Mouse (Mus musculus): ENCODE results near the gene Tarsl2. TPM values are rescaled to one million over a fixed set of nuclear protein-coding genes. Genes with fewer than 3 reads are reported as not detected.

Tarsl2 gene
- polyA plus RNA-seq, 1 experiment, result 3.3 TPM

DNA sequence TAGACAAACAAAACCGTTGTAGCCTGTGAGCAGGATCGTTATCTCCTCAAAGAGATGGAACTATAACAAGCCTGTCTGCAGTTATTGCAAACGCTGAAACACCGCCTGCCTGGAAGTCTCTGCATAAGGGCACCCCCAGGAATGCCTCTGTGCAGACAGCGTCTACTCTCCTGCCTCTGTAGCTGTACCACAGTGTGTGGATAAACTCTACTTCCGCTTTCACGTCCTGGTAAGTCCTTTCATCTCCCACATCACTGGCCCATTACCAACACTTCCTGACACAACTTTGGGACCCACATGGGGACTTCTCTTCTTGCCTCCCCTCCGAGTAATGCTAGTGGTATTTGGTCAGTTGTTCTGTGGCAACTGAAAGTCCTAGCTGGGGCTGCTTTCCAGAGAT is 34.0 kb upstream of the Tarsl2 start:
- Histone ChIP-seq H3K4me3 (no peak overlapping the region), H3ac (ENCODE audit: control insufficient read depth, insufficient read length) (no peak overlapping the region), H3K36me3 (ENCODE audit: control insufficient read depth, insufficient read depth) (no peaks in the 10 kb centered on the region), H3K4me2 (ENCODE audit: low read depth) (no peak overlapping the region), H3K27me3 (ENCODE audit: control insufficient read depth, insufficient read depth, insufficient read length) (peaks cover 12% of the 10 kb centered on the region), H3K79me2 (ENCODE audit: control insufficient read depth, insufficient read depth) (no peaks in the 10 kb centered on the region)
- TF ChIP-seq MYOD1 (IDR thresholded peaks at IDR 0.05; ENCODE audit: control insufficient read depth in 1 of 3, insufficient read length in 2 of 3, low read depth in 2 of 3), result no peak

DNA sequence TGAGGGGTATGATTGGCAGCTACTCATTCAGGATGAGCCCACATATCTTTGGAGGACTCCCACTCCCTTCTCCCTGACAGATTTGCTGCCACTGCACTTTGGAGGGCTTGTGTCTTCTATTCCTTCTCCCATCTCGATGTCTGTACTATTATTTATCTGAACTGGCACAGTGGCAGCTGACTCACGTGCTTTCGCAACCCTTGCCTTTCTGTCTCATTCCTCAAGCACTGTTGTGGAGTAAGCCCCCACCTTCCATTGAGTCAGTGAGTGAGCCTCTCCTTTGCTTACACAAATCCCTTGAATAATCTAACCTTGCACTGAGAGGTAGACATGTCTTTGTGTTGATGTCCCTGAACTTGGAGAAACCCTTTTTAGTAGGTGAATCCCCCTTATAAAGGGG is 33.4 kb upstream of the Tarsl2 start:
- no peak overlapping the region for H3K4me2 ChIP-seq (ENCODE audit: low read depth)
- H3K79me2 ChIP-seq (ENCODE audit: control insufficient read depth, insufficient read depth), result no peaks in the 10 kb centered on the region
- TF ChIP-seq MAX (IDR thresholded peaks at IDR 0.05; ENCODE audit: low read depth) (no peak), REST (IDR thresholded peaks at IDR 0.05; ENCODE audit: insufficient read depth, insufficient read length) (no peak), CEBPB (IDR thresholded peaks at IDR 0.05; ENCODE audit: insufficient read depth, poor library complexity, severe bottlenecking) (no peak), MYOG (IDR thresholded peaks at IDR 0.05; ENCODE audit: control insufficient read depth in 1 of 3, insufficient read depth in 1 of 3, insufficient read length in 2 of 3, low read depth in 2 of 3) (no peak), SRF (IDR thresholded peaks at IDR 0.05; ENCODE audit: control insufficient read depth, insufficient read length, low read depth) (no peak), TCF3 (IDR thresholded peaks at IDR 0.05; ENCODE audit: insufficient read length, low read depth) (no peak), E2F4 (IDR thresholded peaks at IDR 0.05; ENCODE audit: insufficient read depth) (no peak), POLR2AphosphoS2 (IDR thresholded peaks at IDR 0.05; ENCODE audit: insufficient read length, low read depth) (no peak), POLR2A (IDR thresholded peaks at IDR 0.05; ENCODE audit: insufficient read length, low read depth) (no peak), TCF12 (IDR thresholded peaks at IDR 0.05; ENCODE audit: insufficient read depth, poor library complexity, severe bottlenecking) (no peak), MYOD1 (IDR thresholded peaks at IDR 0.05; ENCODE audit: control insufficient read depth in 1 of 3, insufficient read length in 2 of 3, low read depth in 2 of 3) (no peak), USF1 (IDR thresholded peaks at IDR 0.05; ENCODE audit: low read depth) (no peak)
- no peak overlapping the region for H3K4me3 ChIP-seq
- peaks cover 14% of the 10 kb centered on the region for H3K27me3 ChIP-seq (ENCODE audit: control insufficient read depth, insufficient read depth, insufficient read length)
- H3K36me3 ChIP-seq (ENCODE audit: control insufficient read depth, insufficient read depth), result no peaks in the 10 kb centered on the region
- no peak overlapping the region for H3ac ChIP-seq (ENCODE audit: control insufficient read depth, insufficient read length)

DNA sequence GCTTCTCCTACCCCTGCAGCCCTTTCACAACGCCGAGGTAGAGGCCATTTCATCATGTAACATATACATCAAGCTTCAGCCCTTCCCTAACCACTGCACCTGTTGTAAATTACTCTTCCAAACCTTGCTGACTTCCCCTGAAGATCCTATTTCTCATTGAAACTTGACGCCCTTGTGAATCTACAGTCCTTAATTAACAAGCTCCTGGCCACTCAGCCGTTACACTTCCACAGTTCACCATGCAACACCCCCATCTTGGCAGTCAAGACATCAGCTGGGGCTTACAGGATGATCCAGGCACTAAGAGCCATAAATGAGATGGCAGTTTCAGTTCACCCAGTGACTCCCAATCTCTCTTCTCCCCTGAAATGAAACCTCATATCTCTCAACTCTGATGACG is 31.0 kb upstream of the Tarsl2 start:
- no peak overlapping the region for H3ac ChIP-seq (ENCODE audit: control insufficient read depth, insufficient read length)
- H3K36me3 ChIP-seq (ENCODE audit: control insufficient read depth, insufficient read depth), result no peaks in the 10 kb centered on the region
- TF ChIP-seq MYOG (IDR thresholded peaks at IDR 0.05; ENCODE audit: control insufficient read depth in 1 of 3, insufficient read depth in 1 of 3, insufficient read length in 2 of 3, low read depth in 2 of 3), result no peak
- TF ChIP-seq SRF (IDR thresholded peaks at IDR 0.05; ENCODE audit: control insufficient read depth, insufficient read length, low read depth), result no peak
- TF ChIP-seq USF1 (IDR thresholded peaks at IDR 0.05; ENCODE audit: low read depth), result no peak
- no peak for TF ChIP-seq POLR2AphosphoS2 (IDR thresholded peaks at IDR 0.05; ENCODE audit: insufficient read length, low read depth)
- TF ChIP-seq POLR2A (IDR thresholded peaks at IDR 0.05; ENCODE audit: insufficient read length, low read depth), result no peak
- TF ChIP-seq REST (IDR thresholded peaks at IDR 0.05; ENCODE audit: insufficient read depth, insufficient read length), result no peak
- no peak for TF ChIP-seq TCF12 (IDR thresholded peaks at IDR 0.05; ENCODE audit: insufficient read depth, poor library complexity, severe bottlenecking)
- TF ChIP-seq E2F4 (IDR thresholded peaks at IDR 0.05; ENCODE audit: insufficient read depth), result no peak
- no peak for TF ChIP-seq TCF3 (IDR thresholded peaks at IDR 0.05; ENCODE audit: insufficient read length, low read depth)
- no peak for TF ChIP-seq CEBPB (IDR thresholded peaks at IDR 0.05; ENCODE audit: insufficient read depth, poor library complexity, severe bottlenecking)
- no peak for TF ChIP-seq MAX (IDR thresholded peaks at IDR 0.05; ENCODE audit: low read depth)
- TF ChIP-seq MYOD1 (IDR thresholded peaks at IDR 0.05; ENCODE audit: control insufficient read depth in 1 of 3, insufficient read length in 2 of 3, low read depth in 2 of 3), result no peak
- no peak overlapping the region for H3K4me2 ChIP-seq (ENCODE audit: low read depth)
- H3K4me3 ChIP-seq, result no peak overlapping the region
- H3K79me2 ChIP-seq (ENCODE audit: control insufficient read depth, insufficient read depth), result no peaks in the 10 kb centered on the region
- H3K27me3 ChIP-seq (ENCODE audit: control insufficient read depth, insufficient read depth, insufficient read length), result peaks cover 9% of the 10 kb centered on the region

DNA sequence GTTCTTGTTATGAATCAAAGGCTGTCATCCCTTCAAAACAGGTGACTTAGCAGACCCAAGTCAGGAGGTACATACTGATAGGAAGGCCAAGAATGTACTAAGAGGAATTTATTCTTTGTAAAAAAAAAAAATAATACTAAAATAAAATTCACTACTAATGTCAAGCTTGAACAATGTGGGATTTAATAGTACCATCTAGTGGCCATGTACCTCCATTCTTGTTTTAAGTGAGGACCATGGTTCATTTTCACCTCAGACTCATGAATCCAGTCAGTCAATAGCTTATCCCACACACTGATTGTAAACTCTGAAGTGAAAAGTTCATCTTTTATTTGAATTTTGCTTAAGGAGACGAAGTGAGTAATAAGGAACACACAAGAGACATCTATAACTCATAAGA is 25.9 kb upstream of the Tarsl2 start:
- H3K27me3 ChIP-seq (ENCODE audit: control insufficient read depth, insufficient read depth, insufficient read length), result peaks cover 20% of the 10 kb centered on the region
- TF ChIP-seq POLR2A (IDR thresholded peaks at IDR 0.05; ENCODE audit: insufficient read length, low read depth), result no peak
- no peak for TF ChIP-seq REST (IDR thresholded peaks at IDR 0.05; ENCODE audit: insufficient read depth, insufficient read length)
- no peak for TF ChIP-seq E2F4 (IDR thresholded peaks at IDR 0.05; ENCODE audit: insufficient read depth)
- no peak for TF ChIP-seq TCF12 (IDR thresholded peaks at IDR 0.05; ENCODE audit: insufficient read depth, poor library complexity, severe bottlenecking)
- no peak for TF ChIP-seq TCF3 (IDR thresholded peaks at IDR 0.05; ENCODE audit: insufficient read length, low read depth)
- no peak for TF ChIP-seq CEBPB (IDR thresholded peaks at IDR 0.05; ENCODE audit: insufficient read depth, poor library complexity, severe bottlenecking)
- no peak for TF ChIP-seq MYOG (IDR thresholded peaks at IDR 0.05; ENCODE audit: control insufficient read depth in 1 of 3, insufficient read depth in 1 of 3, insufficient read length in 2 of 3, low read depth in 2 of 3)
- no peak for TF ChIP-seq SRF (IDR thresholded peaks at IDR 0.05; ENCODE audit: control insufficient read depth, insufficient read length, low read depth)
- no peak for TF ChIP-seq POLR2AphosphoS2 (IDR thresholded peaks at IDR 0.05; ENCODE audit: insufficient read length, low read depth)
- no peak for TF ChIP-seq MYOD1 (IDR thresholded peaks at IDR 0.05; ENCODE audit: control insufficient read depth in 1 of 3, insufficient read length in 2 of 3, low read depth in 2 of 3)
- TF ChIP-seq USF1 (IDR thresholded peaks at IDR 0.05; ENCODE audit: low read depth), result no peak
- no peaks in the 10 kb centered on the region for H3K36me3 ChIP-seq (ENCODE audit: control insufficient read depth, insufficient read depth)
- H3K4me3 ChIP-seq, result no peak overlapping the region
- H3K79me2 ChIP-seq (ENCODE audit: control insufficient read depth, insufficient read depth), result no peaks in the 10 kb centered on the region
- H3K4me2 ChIP-seq (ENCODE audit: low read depth), result no peak overlapping the region
- H3ac ChIP-seq (ENCODE audit: control insufficient read depth, insufficient read length), result no peak overlapping the region

DNA sequence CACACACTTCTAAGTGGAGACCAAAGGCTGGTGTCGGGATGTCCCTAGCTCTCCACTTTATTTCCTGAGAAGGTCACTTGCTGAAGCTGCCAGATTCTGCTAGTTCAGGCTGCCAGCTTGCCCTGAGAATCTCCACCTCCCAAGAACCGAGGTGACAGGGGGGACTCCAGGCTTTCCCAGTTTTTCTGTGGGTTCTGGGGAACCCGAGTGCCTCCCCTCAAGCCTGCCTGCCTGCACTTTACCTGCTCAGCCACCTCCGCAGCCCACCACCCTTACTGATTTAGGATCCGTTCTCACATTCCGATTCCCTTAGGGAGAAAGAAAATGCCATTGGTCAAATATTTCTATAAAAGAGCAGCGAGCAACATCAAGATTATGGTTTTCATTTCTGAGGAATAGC is 24.0 kb upstream of the Tarsl2 start:
- Histone ChIP-seq H3K4me3 (no peak overlapping the region), H3K27me3 (ENCODE audit: control insufficient read depth, insufficient read depth, insufficient read length) (peaks cover 12% of the 10 kb centered on the region), H3K79me2 (ENCODE audit: control insufficient read depth, insufficient read depth) (no peaks in the 10 kb centered on the region), H3K36me3 (ENCODE audit: control insufficient read depth, insufficient read depth) (no peaks in the 10 kb centered on the region), H3ac (ENCODE audit: control insufficient read depth, insufficient read length) (no peak overlapping the region), H3K4me2 (ENCODE audit: low read depth) (no peak overlapping the region)
- no peak for TF ChIP-seq REST (IDR thresholded peaks at IDR 0.05; ENCODE audit: insufficient read depth, insufficient read length)
- no peak for TF ChIP-seq TCF3 (IDR thresholded peaks at IDR 0.05; ENCODE audit: insufficient read length, low read depth)
- TF ChIP-seq E2F4 (IDR thresholded peaks at IDR 0.05; ENCODE audit: insufficient read depth), result no peak
